Mouse (Mus musculus) embryonic facial prominence, embryonic 11.5 days (tissue): ENCODE results near the gene Mvb12a. TPM values are rescaled to one million over a fixed set of nuclear protein-coding genes. Genes with fewer than 3 reads are reported as not detected.

Source experiments
- polyA plus RNA-seq: library from polyadenylated mRNA; unstranded; fragments of >200 nt; fragmentation: Nextera tagmentation; extraction: Ambion mirVana; gene quantifications from 2 replicates; pipeline ENCODE4 v1.2.1, GENCODE M21; 2014

Mvb12a gene
- polyA plus RNA-seq, 1 experiment from 2014 or later, result 53.4 TPM

Other genes with a start within 250 kb of the Mvb12a start
- gene Use1, start 176.1 kb upstream of the Mvb12a start, polyA plus RNA-seq, result 78.0 and 81.0 TPM in 2 replicates
- 2.1 and 2.2 TPM in 2 replicates for gene Ocel1, start 171.6 kb upstream of the Mvb12a start, polyA plus RNA-seq
- gene Nr2f6, start 161.0 kb upstream of the Mvb12a start, polyA plus RNA-seq, result 53.7 and 62.5 TPM in 2 replicates
- gene Ushbp1, start 147.1 kb upstream of the Mvb12a start, polyA plus RNA-seq, result 2.9 and 4.3 TPM in 2 replicates
- gene Babam1, start 146.1 kb upstream of the Mvb12a start, polyA plus RNA-seq, result 93.6 and 111 TPM in 2 replicates
- 9.0 and 13.0 TPM in 2 replicates for gene Ankle1, start 136.9 kb upstream of the Mvb12a start, polyA plus RNA-seq
- 30.1 and 37.4 TPM in 2 replicates for gene Abhd8, start 79.3 kb upstream of the Mvb12a start, polyA plus RNA-seq
- 180 and 185 TPM in 2 replicates for gene Mrpl34, start 78.0 kb upstream of the Mvb12a start, polyA plus RNA-seq
- gene Dda1, start 73.7 kb upstream of the Mvb12a start, polyA plus RNA-seq, result 105 and 115 TPM in 2 replicates
- 3.1 and 3.2 TPM in 2 replicates for gene Ano8, start 57.0 kb upstream of the Mvb12a start, polyA plus RNA-seq
- gene Gtpbp3, start 54.8 kb upstream of the Mvb12a start, polyA plus RNA-seq, result 4.8 and 5.4 TPM in 2 replicates
- gene Plvap, start 31.2 kb upstream of the Mvb12a start, polyA plus RNA-seq, result 48.8 and 50.3 TPM in 2 replicates
- gene Ccdc194, start 17.2 kb upstream of the Mvb12a start, polyA plus RNA-seq, result 0.15 and 0.31 TPM in 2 replicates
- gene Bst2, start 5.5 kb upstream of the Mvb12a start, polyA plus RNA-seq, result 3.5 and 4.3 TPM in 2 replicates
- 0.13 and 0.31 TPM in 2 replicates for gene Tmem221, start 15.9 kb downstream of the Mvb12a start, polyA plus RNA-seq
- gene Nxnl1, start 23.7 kb downstream of the Mvb12a start, polyA plus RNA-seq, result 0.17 TPM in 1 of 2 replicates, not detected in the other
- gene Slc27a1, start 26.0 kb downstream of the Mvb12a start, polyA plus RNA-seq, result 11.2 and 14.4 TPM in 2 replicates
- gene Pgls, start 49.3 kb downstream of the Mvb12a start, polyA plus RNA-seq, result 231 and 237 TPM in 2 replicates
- gene Fam129c, start 54.7 kb downstream of the Mvb12a start, polyA plus RNA-seq, result 2.6 and 2.7 TPM in 2 replicates
- 45.2 and 48.2 TPM in 2 replicates for gene Colgalt1, start 68.1 kb downstream of the Mvb12a start, polyA plus RNA-seq
- 1.2 and 1.7 TPM in 2 replicates for gene Unc13a, start 128.8 kb downstream of the Mvb12a start, polyA plus RNA-seq
- 1.2 and 1.9 TPM in 2 replicates for gene Jak3, start 133.4 kb downstream of the Mvb12a start, polyA plus RNA-seq
- 0.42 TPM in 1 of 2 replicates, not detected in the other for gene Insl3, start 146.3 kb downstream of the Mvb12a start, polyA plus RNA-seq
- 0.47 and 0.58 TPM in 2 replicates for gene B3gnt3, start 158.9 kb downstream of the Mvb12a start, polyA plus RNA-seq
- 3.8 and 5.0 TPM in 2 replicates for gene Fcho1, start 182.8 kb downstream of the Mvb12a start, polyA plus RNA-seq